Mouse (Mus musculus): Measurements from ENCODE around the gene Pard6b. TPM values are rescaled to one million over a fixed set of nuclear protein-coding genes. Genes with fewer than 3 reads are reported as not detected.
"Not testable (repeated sequence)": the region's sequence is repeated elsewhere in the genome, so short reads cannot be mapped to it uniquely, and the experiment has no call there.

Pard6b gene
- total RNA-seq (2015), result 0.07 and 0.42 TPM in 2 replicates
- 0.25 and 0.78 TPM in 2 replicates for total RNA-seq (2017)

- ATAC-seq (replicated peaks; ENCODE audit: poor library complexity), result peak; percentile 91
These were observed at the start of gene Pard6b for GRCm38 (mm10) chr2:168080431-168081246. Gene Pard6b (plus strand): TSS chr2:168081004.

GRCm38 (mm10) chr2:168031842-168032241 lies 49.0 kb upstream of the Pard6b start:
- ATAC-seq (replicated peaks; ENCODE audit: poor library complexity), result no peak

GRCm38 (mm10) chr2:168033905-168034304 lies 46.9 kb upstream of the Pard6b start:
- ATAC-seq (replicated peaks; ENCODE audit: poor library complexity), result peak; percentile 58

DNA sequence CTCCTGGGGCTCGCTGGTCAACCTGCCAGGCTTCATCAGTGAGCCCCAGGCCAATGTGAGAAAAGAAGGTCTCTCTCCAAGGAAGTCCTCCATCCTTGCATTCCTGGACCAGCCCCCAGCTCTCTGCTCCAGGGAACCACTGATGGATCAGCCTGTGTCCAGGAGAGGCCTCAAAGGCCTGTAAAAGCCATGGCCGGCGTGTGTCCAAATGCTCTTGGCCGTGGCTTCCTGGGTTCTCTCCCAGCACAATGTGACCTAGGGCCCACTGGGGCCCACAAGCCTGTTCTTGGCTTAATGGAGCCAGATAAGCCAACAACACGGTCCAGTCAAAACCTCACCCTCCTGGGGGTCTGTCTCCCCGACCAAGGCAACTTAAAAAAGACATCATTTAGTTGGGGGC lies 44.9 kb upstream of the Pard6b start:
- ATAC-seq (replicated peaks; ENCODE audit: poor library complexity), result no peak

DNA sequence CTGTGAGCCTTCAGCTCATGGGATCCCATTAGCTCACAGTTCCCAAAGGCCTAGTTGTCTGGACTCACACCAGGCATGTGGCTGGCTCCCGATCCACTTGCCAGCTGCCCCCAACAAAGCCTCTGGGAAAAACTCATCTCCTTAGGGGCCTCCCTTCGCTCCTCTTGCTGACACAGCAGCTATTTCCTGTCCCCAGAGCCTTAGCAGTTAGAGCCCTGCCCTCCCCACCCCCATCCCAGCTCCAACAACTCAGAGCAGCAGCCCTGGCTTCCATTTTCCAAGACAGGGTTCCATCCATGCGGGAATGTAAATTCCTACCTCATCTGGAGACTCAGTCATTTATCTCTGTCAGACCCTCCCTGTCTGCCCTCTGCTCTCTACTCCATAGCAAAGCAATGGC lies 43.7 kb upstream of the Pard6b start:
- no peak for ATAC-seq (replicated peaks; ENCODE audit: poor library complexity)

- no peak for ATAC-seq (replicated peaks; ENCODE audit: poor library complexity)
These were observed 40.1 kb upstream of the Pard6b start for GRCm38 (mm10) chr2:168040751-168041150.

DNA sequence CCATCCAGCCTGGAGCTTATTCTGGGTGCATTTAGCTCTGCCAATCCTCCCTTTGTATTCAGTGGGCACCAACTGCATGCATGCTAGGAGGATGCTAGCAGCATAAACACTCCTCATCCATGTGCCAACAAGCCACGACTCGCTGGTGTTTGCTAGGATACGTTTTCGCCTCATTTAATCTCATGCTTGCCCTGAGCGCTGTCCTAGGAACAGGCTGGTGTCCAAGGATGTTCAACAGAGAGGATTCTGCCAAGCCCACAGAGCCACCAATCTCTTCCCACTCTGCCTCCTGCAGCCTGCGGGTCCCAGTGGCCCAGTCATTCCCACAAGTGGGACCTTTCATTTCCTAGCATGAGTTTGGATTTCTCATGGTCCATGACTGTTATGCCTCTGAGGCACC lies 38.8 kb upstream of the Pard6b start:
- no peak for ATAC-seq (replicated peaks; ENCODE audit: poor library complexity)

DNA sequence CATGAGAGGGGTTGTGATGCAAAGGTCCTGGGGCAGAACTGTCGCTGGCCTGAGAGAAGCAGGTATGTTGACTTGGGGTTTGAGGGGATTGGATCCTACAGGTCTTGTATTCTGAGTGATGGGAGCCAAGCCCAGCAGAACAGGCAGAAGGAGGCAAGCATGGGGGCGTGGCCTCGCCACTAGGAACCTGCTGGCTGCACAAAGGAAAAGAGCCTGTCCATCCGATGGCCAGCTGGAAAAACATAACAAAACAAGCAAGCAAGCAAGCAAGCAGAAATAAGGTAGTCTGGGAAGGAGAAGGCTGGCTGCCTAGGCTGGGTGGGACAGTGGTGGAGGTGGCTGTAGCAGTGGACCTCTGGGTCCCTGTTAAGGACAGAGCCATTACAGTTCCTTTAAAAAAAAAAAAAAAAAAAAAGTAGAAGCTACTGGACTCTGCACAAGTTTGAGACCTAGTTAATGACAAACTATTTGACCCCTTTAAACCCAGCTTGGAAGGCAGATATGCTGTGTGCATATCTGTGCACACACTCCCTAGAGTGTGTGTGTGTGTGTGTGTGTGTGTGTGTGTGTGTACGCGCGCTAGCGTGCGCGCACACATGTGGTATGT lies 36.0 kb upstream of the Pard6b start:
- ATAC-seq (replicated peaks; ENCODE audit: poor library complexity), result no peak

- ATAC-seq (replicated peaks; ENCODE audit: poor library complexity), result no peak
These were observed 35.4 kb upstream of the Pard6b start for GRCm38 (mm10) chr2:168045357-168045756.

DNA sequence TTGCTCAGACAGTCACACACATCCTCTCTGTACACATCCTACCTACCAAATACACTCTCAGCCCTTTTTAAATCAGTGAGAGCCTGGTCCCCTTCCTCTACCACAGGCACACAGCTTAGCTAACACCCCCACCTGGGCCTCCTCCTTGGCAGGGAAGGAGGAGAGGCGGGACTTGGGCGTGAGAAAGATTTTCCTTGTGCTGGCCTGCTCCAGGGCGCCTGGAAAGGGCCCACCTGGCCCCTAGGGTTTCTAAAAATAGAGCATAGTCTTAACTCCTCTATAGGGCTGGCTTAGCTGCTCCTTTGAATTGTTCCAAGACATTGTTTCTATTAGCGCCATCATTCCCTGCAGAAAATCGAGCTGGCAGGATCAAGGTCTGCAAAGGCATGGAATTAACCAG lies 35.0 kb upstream of the Pard6b start:
- ATAC-seq (replicated peaks; ENCODE audit: poor library complexity), result no peak

- no peak for ATAC-seq (replicated peaks; ENCODE audit: poor library complexity)
These were observed 34.3 kb upstream of the Pard6b start for GRCm38 (mm10) chr2:168046467-168046866.

GRCm38 (mm10) chr2:168049002-168049635 lies 31.7 kb upstream of the Pard6b start:
- no peak for ATAC-seq (replicated peaks; ENCODE audit: poor library complexity)

- peak; percentile 48 for ATAC-seq (replicated peaks; ENCODE audit: poor library complexity)
These were observed 30.5 kb upstream of the Pard6b start for GRCm38 (mm10) chr2:168050000-168050942.

GRCm38 (mm10) chr2:168052156-168052555 lies 28.6 kb upstream of the Pard6b start:
- no peak for ATAC-seq (replicated peaks; ENCODE audit: poor library complexity)

DNA sequence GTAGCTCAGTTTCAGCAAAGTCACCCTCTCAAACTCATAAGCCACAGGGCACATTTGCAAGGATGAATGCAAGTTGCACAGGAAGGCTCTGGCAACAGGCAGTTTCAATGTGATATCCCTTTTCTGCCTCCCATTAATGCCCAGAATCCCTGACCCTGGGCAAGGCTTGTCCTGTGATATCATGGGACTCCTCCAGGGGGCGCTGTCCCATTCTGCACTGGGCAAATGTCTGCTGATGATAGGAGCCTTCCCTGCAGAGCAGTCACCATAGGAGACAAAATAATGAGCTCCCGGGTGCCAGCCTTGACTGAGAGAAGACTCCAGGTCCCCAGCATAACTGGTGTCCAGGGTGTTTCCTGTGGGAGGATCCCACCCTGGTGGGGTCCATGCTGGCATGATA lies 28.1 kb upstream of the Pard6b start:
- peak; percentile 51 for ATAC-seq (replicated peaks; ENCODE audit: poor library complexity)

DNA sequence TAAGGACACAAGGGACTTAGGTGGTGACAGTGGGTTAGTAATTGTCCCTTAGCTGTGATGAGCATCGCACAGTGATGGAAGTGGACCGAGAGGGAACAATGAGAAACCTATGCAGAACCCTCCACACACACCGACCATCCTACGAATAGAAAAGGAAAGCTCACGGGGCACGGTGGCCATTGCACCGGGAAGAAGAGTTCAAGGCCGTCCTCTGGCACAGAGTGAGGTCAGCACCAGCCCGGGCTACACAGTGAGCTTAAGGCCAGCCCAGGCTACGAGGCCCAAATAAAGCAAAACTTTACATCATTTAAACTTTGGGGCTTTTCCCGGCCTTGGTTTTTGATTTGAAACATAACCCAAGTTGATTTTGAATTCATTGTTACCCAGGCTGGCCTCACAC lies 26.7 kb upstream of the Pard6b start:
- ATAC-seq (replicated peaks; ENCODE audit: poor library complexity), result no peak

- ATAC-seq (replicated peaks; ENCODE audit: poor library complexity), result no peak
These were observed 24.7 kb upstream of the Pard6b start for GRCm38 (mm10) chr2:168055910-168056665.

GRCm38 (mm10) chr2:168056666-168056933 lies 24.2 kb upstream of the Pard6b start:
- no peak for ATAC-seq (replicated peaks; ENCODE audit: poor library complexity)

GRCm38 (mm10) chr2:168057876-168058275 lies 22.9 kb upstream of the Pard6b start:
- not testable (repeated sequence) for ATAC-seq (replicated peaks; ENCODE audit: poor library complexity)

GRCm38 (mm10) chr2:168058488-168059199 lies 22.2 kb upstream of the Pard6b start:
- ATAC-seq (replicated peaks; ENCODE audit: poor library complexity), result no peak
